Mouse (Mus musculus) spleen, adult 2 months (tissue): Measurements from ENCODE around the gene Colq.

Experiments
- CTCF ChIP-seq: fragments of 200-500 bp; IDR thresholded peaks from 2 replicates; pipeline ENCODE4 v1.5.1; 2011; ENCODE audit warnings: mild to moderate bottlenecking, inconsistent platforms; ENCODE audit not compliant: insufficient read depth, insufficient read length, insufficient replicate concordance; ENCODE audit errors: extremely low read depth
- POLR2A ChIP-seq: fragments of 200-500 bp; IDR thresholded peaks from 2 replicates; pipeline ENCODE4 v1.6.1; 2011; ENCODE audit warnings: low read depth, low read length, inconsistent platforms

DNA sequence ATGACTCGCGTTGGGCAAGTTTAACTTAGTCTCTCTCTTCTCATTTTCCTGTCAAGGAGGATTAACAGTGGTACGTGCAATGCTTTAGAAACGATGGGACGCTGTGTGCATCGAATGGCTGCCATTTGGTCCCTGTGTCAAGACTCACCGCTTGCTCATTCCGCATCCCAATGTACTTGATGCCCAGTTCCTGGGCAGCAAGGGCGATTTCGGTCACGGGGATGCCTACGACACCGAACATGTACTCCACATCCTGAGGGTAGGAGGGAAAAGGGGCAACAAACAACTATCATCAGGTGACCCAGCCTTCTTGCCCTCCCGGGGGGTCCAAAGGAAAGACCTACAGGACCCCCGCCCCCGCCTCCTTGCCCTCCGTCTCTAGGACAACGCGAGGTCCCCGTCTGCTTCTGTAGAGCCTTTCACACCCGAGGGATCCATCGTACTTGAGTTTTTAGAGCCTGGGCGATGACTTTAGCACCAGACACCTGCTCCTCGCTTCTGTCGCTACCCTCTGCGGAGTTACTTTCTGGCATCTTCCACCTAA, 49.3 kb upstream of the Colq start, which contains the start of gene Gm49387:
- TF ChIP-seq CTCF (no peak), POLR2A (no peak)
